Mouse (Mus musculus): ENCODE data around the gene Ephb1. TPM values are rescaled to one million over a fixed set of nuclear protein-coding genes. Genes with fewer than 3 reads are reported as not detected.

Ephb1 gene
- total and polyA plus RNA-seq, 3 experiments = not detected

DNA sequence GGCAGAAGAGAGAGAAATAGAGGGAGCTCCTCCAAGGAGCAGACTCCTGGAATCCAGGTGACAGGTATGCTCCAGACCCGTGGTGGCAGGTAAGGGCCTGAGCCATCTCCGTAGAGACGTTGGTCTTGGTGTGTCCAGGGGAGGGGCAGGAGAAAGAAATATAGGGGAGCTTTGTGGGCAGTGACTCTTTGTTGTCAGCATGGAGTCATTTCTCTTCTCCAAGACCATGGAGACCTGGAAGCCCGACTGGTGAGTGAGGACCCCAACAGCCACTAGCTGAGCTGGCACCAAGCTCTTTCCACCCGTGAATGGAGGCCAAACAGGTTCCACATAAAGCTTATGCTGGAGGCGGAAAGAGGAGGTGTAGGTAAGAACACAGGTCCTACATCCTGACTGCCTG is 4.4 kb downstream of the Ephb1 start:
- no peak overlapping the region for H3K4me2 ChIP-seq (ENCODE audit: insufficient read depth, low read depth, poor library complexity, severe bottlenecking)
- in situ Hi-C loops (cut with MboI; ENCODE audit: low pct_ligation_motif_present, low pct_unique_long_range_greater_than_20kb, low sequenced_read_pairs) = no loop called here
- dilution Hi-C loops (cut with MboI; ENCODE audit: extremely low pct_ligation_motif_present, extremely low pct_unique_long_range_greater_than_20kb, low sequenced_read_pairs) = no loop called here
- no peaks in the 10 kb centered on the region for H3K36me3 ChIP-seq (replicated peaks in 1 of 2; ENCODE audit: control insufficient read depth in 1 of 2, insufficient read depth in 1 of 2, low read length in 1 of 2)
- TF ChIP-seq JUND (conservative IDR thresholded peaks at IDR 0.05; ENCODE audit: low read depth, low read length) (no peak), GABPA (IDR thresholded peaks at IDR 0.05; ENCODE audit: insufficient replicate concordance, low read depth, low read length) (no peak), ELF1 (IDR thresholded peaks at IDR 0.05; ENCODE audit: low read depth, low read length) (no peak), ZNF384 (IDR thresholded peaks at IDR 0.05; ENCODE audit: low read depth, low read length) (no peak), POLR2AphosphoS2 (IDR thresholded peaks at IDR 0.05; ENCODE audit: low read depth, low read length) (no peak), E2F4 (IDR thresholded peaks at IDR 0.05; ENCODE audit: insufficient replicate concordance, low read depth, low read length) (no peak), HCFC1 (IDR thresholded peaks at IDR 0.05; ENCODE audit: low read depth, low read length) (no peak), MAFK (IDR thresholded peaks at IDR 0.05; ENCODE audit: insufficient replicate concordance, low read length) (no peak), UBTF (IDR thresholded peaks at IDR 0.05; ENCODE audit: low read depth, low read length) (no peak), SIN3A (IDR thresholded peaks at IDR 0.05; ENCODE audit: low read length) (no peak), MEF2A (IDR thresholded peaks at IDR 0.05; ENCODE audit: borderline replicate concordance, low read depth, low read length) (no peak), CHD1 (IDR thresholded peaks at IDR 0.05; ENCODE audit: low read depth, low read length) (no peak), RCOR1 (conservative IDR thresholded peaks at IDR 0.05; ENCODE audit: low read depth, low read length) (no peak), TCF12 (IDR thresholded peaks at IDR 0.05; ENCODE audit: low read depth, low read length) (no peak), KAT2A (IDR thresholded peaks at IDR 0.05; ENCODE audit: insufficient replicate concordance, low read length) (no peak), IRF4 (IDR thresholded peaks at IDR 0.05; ENCODE audit: low read depth, low read length) (no peak), ZC3H11A (IDR thresholded peaks at IDR 0.05; ENCODE audit: low read depth, low read length) (no peak), MXI1 (IDR thresholded peaks at IDR 0.05; ENCODE audit: low read depth, low read length) (no peak)
- no peaks in the 10 kb centered on the region for H3K27me3 ChIP-seq (replicated peaks)
- no peak overlapping the region for H3K9ac ChIP-seq (ENCODE audit: insufficient read depth, low read depth)
- DNase-seq (ENCODE audit: extremely low read depth) = no peak
- H3K4me3 ChIP-seq (replicated peaks in 1 of 3; ENCODE audit: low read depth in 2 of 3, low read length in 2 of 3, poor library complexity in 1 of 3) = no peak overlapping the region
- H3K4me1 ChIP-seq (ENCODE audit: control insufficient read depth in 1 of 2, insufficient read depth in 2 of 2) = no peaks in the 10 kb centered on the region
- H3K9me3 ChIP-seq (replicated peaks; ENCODE audit: low read length) = peaks cover 96% of the 10 kb centered on the region
- no peaks in the 10 kb centered on the region for H3K79me2 ChIP-seq (replicated peaks; ENCODE audit: control insufficient read depth, extremely low read depth, insufficient read depth, poor library complexity, severe bottlenecking)
- H3K27ac ChIP-seq (ENCODE audit: insufficient read depth, low read depth) = no peak overlapping the region

DNA sequence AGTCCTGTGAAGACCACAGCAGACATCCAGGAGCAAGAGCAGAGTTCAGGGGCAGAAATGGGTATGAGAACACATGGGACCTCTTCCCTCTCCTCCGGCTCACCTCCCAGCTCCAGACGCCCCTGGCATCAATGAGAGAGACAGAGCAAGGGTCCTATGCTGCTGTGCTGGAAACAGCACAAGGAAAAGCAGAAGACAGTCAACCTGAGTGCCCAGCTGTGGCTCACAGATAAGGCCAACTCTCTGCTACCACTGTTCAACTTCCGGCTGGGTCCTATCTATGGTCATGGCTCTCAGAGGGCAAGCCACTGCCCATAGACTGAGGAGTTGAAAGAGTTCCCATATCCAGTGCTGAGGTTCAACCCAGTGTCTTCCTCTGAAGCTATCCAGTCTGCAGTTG is 7.7 kb downstream of the Ephb1 start:
- H3K4me1 ChIP-seq (ENCODE audit: control insufficient read depth in 1 of 2, insufficient read depth in 2 of 2) = no peaks in the 10 kb centered on the region
- H3K4me3 ChIP-seq (replicated peaks in 1 of 3; ENCODE audit: low read depth in 2 of 3, low read length in 2 of 3, poor library complexity in 1 of 3) = no peak overlapping the region
- dilution Hi-C loops (cut with MboI; ENCODE audit: extremely low pct_ligation_motif_present, extremely low pct_unique_long_range_greater_than_20kb, low sequenced_read_pairs) = no loop called here
- H3K36me3 ChIP-seq (replicated peaks in 1 of 2; ENCODE audit: control insufficient read depth in 1 of 2, insufficient read depth in 1 of 2, low read length in 1 of 2) = no peaks in the 10 kb centered on the region
- H3K9me3 ChIP-seq (replicated peaks; ENCODE audit: low read length) = peaks cover 96% of the 10 kb centered on the region
- no peaks in the 10 kb centered on the region for H3K79me2 ChIP-seq (replicated peaks; ENCODE audit: control insufficient read depth, extremely low read depth, insufficient read depth, poor library complexity, severe bottlenecking)
- no peaks in the 10 kb centered on the region for H3K27me3 ChIP-seq (replicated peaks)
- H3K27ac ChIP-seq (ENCODE audit: insufficient read depth, low read depth) = no peak overlapping the region
- TF ChIP-seq CTCF (conservative IDR thresholded peaks at IDR 0.05 in 1 of 2, IDR thresholded peaks at IDR 0.05 in 1 of 2; ENCODE audit: low read depth in 2 of 2, low read length in 2 of 2) (no peak), TBP (conservative IDR thresholded peaks at IDR 0.05; ENCODE audit: low read depth, low read length) (no peak), IRF4 (IDR thresholded peaks at IDR 0.05; ENCODE audit: low read depth, low read length) (no peak), ZKSCAN1 (IDR thresholded peaks at IDR 0.05; ENCODE audit: borderline replicate concordance, low read depth, low read length) (no peak), MXI1 (IDR thresholded peaks at IDR 0.05; ENCODE audit: low read depth, low read length) (no peak)
- in situ Hi-C loops (cut with MboI; ENCODE audit: low pct_ligation_motif_present, low pct_unique_long_range_greater_than_20kb, low sequenced_read_pairs) = no loop called here
- no peak overlapping the region for H3K4me2 ChIP-seq (ENCODE audit: insufficient read depth, low read depth, poor library complexity, severe bottlenecking)
- no peak overlapping the region for H3K9ac ChIP-seq (ENCODE audit: insufficient read depth, low read depth)
- no peak for DNase-seq (ENCODE audit: extremely low read depth)

Data from CH12.LX (cell line).